Mouse (Mus musculus): ENCODE results near the gene Mocs1. TPM values are rescaled to one million over a fixed set of nuclear protein-coding genes. Genes with fewer than 3 reads are reported as not detected.

Mocs1 gene
- 10 to 100 TPM; 10.6 to 11.5 TPM for total RNA-seq (2021)

GRCm38 (mm10) chr17:49428239-49428688 lies at the start of gene Mocs1:
Mocs1 (plus strand) TSS chr17:49428362.
- intact Hi-C loops (cut with DNase I) = no loop called here
- DNase-seq (ENCODE audit: extremely low spot score in 1 of 2, low spot score in 2 of 2) = peak; percentile 92 to 96

GRCm38 (mm10) chr17:49379645-49380044 lies 48.5 kb upstream of the Mocs1 start:
- no peak for DNase-seq (ENCODE audit: extremely low spot score in 1 of 2, low spot score in 2 of 2)
- intact Hi-C loops (cut with DNase I) = no loop called here

GRCm38 (mm10) chr17:49384217-49384943 lies 43.8 kb upstream of the Mocs1 start:
- intact Hi-C loops (cut with DNase I) = no loop called here

GRCm38 (mm10) chr17:49387741-49388140 lies 40.4 kb upstream of the Mocs1 start:
- intact Hi-C loops (cut with DNase I) = no loop called here
- no peak for DNase-seq (ENCODE audit: extremely low spot score in 1 of 2, low spot score in 2 of 2)

More at GRCm38 (mm10) chr17:49384217-49384943, 43.8 kb upstream of the Mocs1 start:
- no peak for DNase-seq (ENCODE audit: extremely low spot score in 1 of 2, low spot score in 2 of 2)

GRCm38 (mm10) chr17:49392751-49393150 lies 35.4 kb upstream of the Mocs1 start:
- DNase-seq (ENCODE audit: extremely low spot score in 1 of 2, low spot score in 2 of 2) = no peak
- intact Hi-C loops (cut with DNase I) = loop anchor here (10.0 kb wide), 1 partner anchor 208 kb away; no protein-coding TSS in a partner anchor

GRCm38 (mm10) chr17:49394836-49395235 lies 33.3 kb upstream of the Mocs1 start:
- intact Hi-C loops (cut with DNase I) = loop anchor here (10.0 kb wide), 1 partner anchor 210 kb away; no protein-coding TSS in a partner anchor
- peak; percentile 12 to 35 for DNase-seq (ENCODE audit: extremely low spot score in 1 of 2, low spot score in 2 of 2)

- intact Hi-C loops (cut with DNase I) = loop anchor here (5.0 to 10.0 kb wide), 5 partner anchors 132 to 985 kb away; partner anchors contain the start of genes Lrfn2 and Oard1
- DNase-seq (ENCODE audit: extremely low spot score in 1 of 2, low spot score in 2 of 2) = no peak
Measured at GRCm38 (mm10) chr17:49399605-49400004, 28.6 kb upstream of the Mocs1 start.

GRCm38 (mm10) chr17:49400130-49400529 lies 28.0 kb upstream of the Mocs1 start:
- intact Hi-C loops (cut with DNase I) = loop anchor here (5.0 to 10.0 kb wide), 4 partner anchors 133 to 985 kb away; partner anchors contain the start of genes Lrfn2 and Oard1
- peak; percentile 76 to 82 for DNase-seq (ENCODE audit: extremely low spot score in 1 of 2, low spot score in 2 of 2)

- no peak for DNase-seq (ENCODE audit: extremely low spot score in 1 of 2, low spot score in 2 of 2)
- intact Hi-C loops (cut with DNase I) = loop anchor here (5.0 to 10.0 kb wide), 4 partner anchors 136 to 988 kb away; partner anchors contain the start of genes Lrfn2 and Oard1
Measured at GRCm38 (mm10) chr17:49403151-49403550, 25.0 kb upstream of the Mocs1 start.

- DNase-seq (ENCODE audit: extremely low spot score in 1 of 2, low spot score in 2 of 2) = no peak
- intact Hi-C loops (cut with DNase I) = loop anchor here (10.0 kb wide), 2 partner anchors 489 to 991 kb away; partner anchors contain the start of gene Oard1
Measured at GRCm38 (mm10) chr17:49405927-49406326, 22.2 kb upstream of the Mocs1 start.

GRCm38 (mm10) chr17:49412974-49413373 lies 15.2 kb upstream of the Mocs1 start:
- intact Hi-C loops (cut with DNase I) = no loop called here
- DNase-seq (ENCODE audit: extremely low spot score in 1 of 2, low spot score in 2 of 2) = no peak

GRCm38 (mm10) chr17:49413554-49413953 lies 14.6 kb upstream of the Mocs1 start:
- DNase-seq (ENCODE audit: extremely low spot score in 1 of 2, low spot score in 2 of 2) = no peak
- intact Hi-C loops (cut with DNase I) = no loop called here

- intact Hi-C loops (cut with DNase I) = no loop called here
- no peak for DNase-seq (ENCODE audit: extremely low spot score in 1 of 2, low spot score in 2 of 2)
Measured at GRCm38 (mm10) chr17:49416228-49416627, 11.9 kb upstream of the Mocs1 start.

GRCm38 (mm10) chr17:49419813-49420212 lies 8.3 kb upstream of the Mocs1 start:
- intact Hi-C loops (cut with DNase I) = no loop called here
- DNase-seq (ENCODE audit: extremely low spot score in 1 of 2, low spot score in 2 of 2) = no peak

GRCm38 (mm10) chr17:49422286-49423066 lies 5.7 kb upstream of the Mocs1 start:
- intact Hi-C loops (cut with DNase I) = no loop called here
- no peak for DNase-seq (ENCODE audit: extremely low spot score in 1 of 2, low spot score in 2 of 2)

GRCm38 (mm10) chr17:49423067-49423325 lies 5.2 kb upstream of the Mocs1 start:
- intact Hi-C loops (cut with DNase I) = no loop called here
- no peak for DNase-seq (ENCODE audit: extremely low spot score in 1 of 2, low spot score in 2 of 2)

- DNase-seq (ENCODE audit: extremely low spot score in 1 of 2, low spot score in 2 of 2) = no peak
Measured at GRCm38 (mm10) chr17:49423872-49424271, 4.3 kb upstream of the Mocs1 start.

GRCm38 (mm10) chr17:49427631-49428238 lies 427 bp upstream of the Mocs1 start:
- DNase-seq (ENCODE audit: extremely low spot score in 1 of 2, low spot score in 2 of 2) = no peak
- intact Hi-C loops (cut with DNase I) = no loop called here

More at GRCm38 (mm10) chr17:49423872-49424271, 4.3 kb upstream of the Mocs1 start:
- intact Hi-C loops (cut with DNase I) = no loop called here

GRCm38 (mm10) chr17:49428751-49429415 lies 721 bp downstream of the Mocs1 start:
- no peak for DNase-seq (ENCODE audit: extremely low spot score in 1 of 2, low spot score in 2 of 2)
- intact Hi-C loops (cut with DNase I) = no loop called here
